Mouse (Mus musculus) embryonic stem cell, embryonic (primary cell): ENCODE measurements around the gene Paf1.

Source experiments
- CTCF ChIA-PET, 4 experiments: fragments of 300-600 bp in 2 of 4; fragments of 350-600 bp in 2 of 4; sonication (Branson Sonifier 250); formaldehyde crosslinking; loops; one replicate each; lab custom pipeline; 2022; ENCODE audit warnings: inconsistent platforms in 2 of 4; lab: Charles Lee
- POLR2A ChIA-PET, 4 experiments: fragments of 300-600 bp in 2 of 4; fragments of 350-600 bp in 2 of 4; sonication (Branson Sonifier 250); formaldehyde crosslinking; loops; one replicate each; lab custom pipeline; 2022; ENCODE audit warnings: antibody characterized with exemption in 4 of 4, inconsistent platforms in 1 of 4; lab: Charles Lee

The Paf1 gene

GRCm38 (mm10) chr7:28444344-28444974 is 51.7 kb downstream of the Paf1 start:
- POLR2A ChIA-PET = interaction anchor here in 3 of 4 experiments (0.6 to 1.5 kb wide), 3 partner anchors 152 to 945 kb away, joined by 3 to 6 read pairs (median 3); no protein-coding TSS in a partner anchor
- CTCF ChIA-PET = interaction anchor here in 1 of 4 experiments (1.7 kb wide), 1 partner anchor 84 kb away, joined by 5 read pairs; no protein-coding TSS in a partner anchor

- POLR2A ChIA-PET = interaction anchor here (0.6 to 2.7 kb wide), 21 partner anchors 9 to 504 kb away, joined by 3 to 17 read pairs (median 3); partner anchors contain the start of genes Gmfg (in 3 of the 4), Eid2 (in 1 of the 4), Fbxo17 (in 1 of the 4) and Med29 (in 1 of the 4)
- CTCF ChIA-PET = interaction anchor here (0.6 to 3.1 kb wide), 31 partner anchors 9 to 972 kb away, joined by 3 to 24 read pairs (median 3); partner anchors contain the start of genes Gmfg (in 4 of the 4), Fbxo17 (in 1 of the 4), Med29 (in 1 of the 4) and Paf1 (in 1 of the 4)
Measured at GRCm38 (mm10) chr7:28446446-28446845, 53.7 kb downstream of the Paf1 start.

GRCm38 (mm10) chr7:28447101-28447830 is 54.5 kb downstream of the Paf1 start:
- ChIA-PET POLR2A (interaction anchor here (0.5 to 2.7 kb wide), 24 partner anchors 10 to 363 kb away, joined by 3 to 17 read pairs (median 3); partner anchors contain the start of genes Gmfg (in 3 of the 4), Eid2 (in 1 of the 4), Med29 (in 1 of the 4) and Paf1 (in 1 of the 4)), CTCF (interaction anchor here (0.6 to 3.1 kb wide), 29 partner anchors 10 to 973 kb away, joined by 3 to 24 read pairs (median 3); partner anchors contain the start of genes Gmfg (in 4 of the 4), Med29 (in 1 of the 4) and Paf1 (in 1 of the 4))

GRCm38 (mm10) chr7:28447865-28448820 is 55.4 kb downstream of the Paf1 start:
- ChIA-PET CTCF (interaction anchor here in 3 of 4 experiments (1.1 to 3.1 kb wide), 8 partner anchors 12 to 153 kb away, joined by 3 to 24 read pairs (median 6); partner anchors contain the start of gene Gmfg (in 1 of the 3)), POLR2A (interaction anchor here (0.5 to 2.7 kb wide), 19 partner anchors 10 to 362 kb away, joined by 3 to 17 read pairs (median 3); partner anchors contain the start of genes Gmfg (in 2 of the 4), Med29 (in 1 of the 4), Paf1 (in 1 of the 4) and Pak4 (in 1 of the 4))
